Mouse (Mus musculus): ENCODE data around the gene Rec8. TPM values are rescaled to one million over a fixed set of nuclear protein-coding genes. Genes with fewer than 3 reads are reported as not detected.

Gene Rec8
- polyA plus RNA-seq, 1 experiment from 2014 or later: 4.2 TPM

DNA sequence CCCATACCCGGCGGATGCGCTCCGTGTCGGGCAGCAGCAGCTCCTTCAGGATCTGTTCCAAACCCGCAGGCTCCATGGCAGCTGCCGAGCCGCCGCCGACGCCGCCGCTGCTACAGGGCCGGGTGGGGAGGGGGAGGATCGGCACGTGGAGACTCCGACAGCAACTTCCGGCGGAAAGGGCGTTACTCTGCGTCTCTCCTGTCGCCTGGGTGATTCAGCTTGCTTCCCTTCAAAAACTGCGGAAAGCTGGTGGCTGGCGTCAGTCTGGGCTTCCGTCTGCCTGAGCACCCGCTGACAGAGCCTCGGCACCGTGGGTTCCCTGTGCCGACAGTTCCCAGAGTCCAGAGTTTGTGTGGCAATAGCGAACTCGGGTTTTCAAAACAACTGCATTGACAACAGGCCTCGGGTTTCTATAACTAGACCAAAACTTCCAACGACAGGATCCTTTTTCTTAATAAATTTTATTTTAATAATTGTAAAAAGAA is 17.7 kb downstream of the Rec8 start, which contains the start of gene Ipo4:
TSS of gene Ipo4 (minus strand) at position 435 of the 485 bp plus-strand sequence.
- ATAC-seq (replicated peaks; ENCODE audit: insufficient number of reproducible peaks, low FRiP score, low TSS enrichment, low read depth): peak; percentile 86
- 2% methylated on average over 32 of the region's 33 CpGs for WGBS
- H3K27ac ChIP-seq (replicated peaks; ENCODE audit: low read depth, low read length): peak within 1 kb of the TSS; percentile 52; the same call in 1 of the 2 replicates
- H3K4me2 ChIP-seq (ENCODE audit: low read depth, low read length): peak within 1 kb of the TSS; percentile 90
- H3K9ac ChIP-seq (replicated peaks; ENCODE audit: low read length): peak within 1 kb of the TSS; percentile 78
- H3K27me3 ChIP-seq (ENCODE audit: control insufficient read depth, insufficient read depth, low read length): no peaks in the 10 kb centered on the region
- H3K9me3 ChIP-seq (replicated peaks; ENCODE audit: control insufficient read depth, low read length): no peaks in the 10 kb centered on the region
- no peaks in the 10 kb centered on the region for H3K4me1 ChIP-seq (ENCODE audit: control insufficient read depth, insufficient read depth, low read length)
- peaks cover 14% of the 10 kb centered on the region for H3K36me3 ChIP-seq (replicated peaks; ENCODE audit: control insufficient read depth, insufficient read depth, low read depth, low read length)
- H3K4me3 ChIP-seq (ENCODE audit: low read depth, low read length): peak within 1 kb of the TSS; percentile 70
- DNase-seq (ENCODE audit: low spot score): peak; percentile 96

DNA sequence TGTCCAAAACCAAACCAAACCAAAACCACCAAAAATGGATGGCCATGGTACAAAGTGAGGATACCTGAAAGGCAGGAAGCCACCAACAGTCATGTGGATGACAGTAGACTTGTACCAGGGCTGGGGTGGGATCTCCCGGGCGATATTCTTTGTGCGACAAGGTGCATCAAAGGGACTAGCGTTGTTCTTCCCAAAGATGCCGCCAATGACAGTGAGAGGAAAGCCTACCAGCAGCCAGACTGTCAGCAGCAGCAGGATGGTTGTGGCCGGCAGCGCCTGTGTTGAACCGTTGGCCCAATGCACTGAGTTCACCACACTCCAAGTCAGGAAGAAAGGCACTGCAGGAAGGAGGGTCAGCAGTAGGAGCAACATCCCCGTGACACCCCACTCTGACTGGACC is 20.0 kb downstream of the Rec8 start, which contains the start of gene Gm49378:
TSS of gene Gm49378 (minus strand) at position 101 of the 400 bp plus-strand sequence.
- H3K4me1 ChIP-seq (ENCODE audit: control insufficient read depth, insufficient read depth, low read length): no peaks in the 10 kb centered on the region
- no peak within 1 kb of the TSS for H3K4me3 ChIP-seq (ENCODE audit: low read depth, low read length)
- H3K9ac ChIP-seq (replicated peaks; ENCODE audit: low read length): no peak within 1 kb of the TSS
- no peak within 1 kb of the TSS for H3K4me2 ChIP-seq (ENCODE audit: low read depth, low read length)
- peaks cover 10% of the 10 kb centered on the region for H3K36me3 ChIP-seq (replicated peaks; ENCODE audit: control insufficient read depth, insufficient read depth, low read depth, low read length)
- 93% methylated on average over 9 of the region's 9 CpGs for WGBS
- no peak for ATAC-seq (replicated peaks; ENCODE audit: insufficient number of reproducible peaks, low FRiP score, low TSS enrichment, low read depth)
- H3K9me3 ChIP-seq (replicated peaks; ENCODE audit: control insufficient read depth, low read length): no peaks in the 10 kb centered on the region
- DNase-seq (ENCODE audit: low spot score): no peak
- no peak within 1 kb of the TSS for H3K27ac ChIP-seq (replicated peaks; ENCODE audit: low read depth, low read length)
- no peaks in the 10 kb centered on the region for H3K27me3 ChIP-seq (ENCODE audit: control insufficient read depth, insufficient read depth, low read length)

DNA sequence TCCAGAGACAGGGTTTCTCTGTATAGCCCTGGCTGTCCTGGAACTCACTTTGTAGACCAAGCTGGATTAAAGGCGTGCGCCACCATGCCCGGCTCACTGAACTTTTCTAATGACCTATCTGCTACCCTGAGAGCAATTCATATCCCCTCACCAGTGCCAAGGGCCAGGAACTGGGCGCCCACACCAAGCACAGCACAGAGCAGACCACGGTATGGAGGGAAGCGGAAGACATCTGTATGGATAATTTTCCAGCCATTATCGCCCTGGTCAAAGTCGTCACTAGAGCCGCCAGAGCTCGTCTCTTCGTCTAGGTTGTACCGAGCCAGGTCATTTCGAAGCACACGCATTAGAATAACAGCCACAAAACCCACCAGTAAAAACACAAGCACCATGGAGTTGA is 23.0 kb downstream of the Rec8 start:
- Histone ChIP-seq H3K27me3 (ENCODE audit: control insufficient read depth, insufficient read depth, low read length) (no peaks in the 10 kb centered on the region), H3K9ac (replicated peaks; ENCODE audit: low read length) (no peak overlapping the region), H3K4me3 (ENCODE audit: low read depth, low read length) (no peak overlapping the region), H3K9me3 (replicated peaks; ENCODE audit: control insufficient read depth, low read length) (no peaks in the 10 kb centered on the region), H3K36me3 (replicated peaks; ENCODE audit: control insufficient read depth, insufficient read depth, low read depth, low read length) (peaks cover 6% of the 10 kb centered on the region), H3K27ac (replicated peaks; ENCODE audit: low read depth, low read length) (no peak overlapping the region), H3K4me1 (ENCODE audit: control insufficient read depth, insufficient read depth, low read length) (no peaks in the 10 kb centered on the region), H3K4me2 (ENCODE audit: low read depth, low read length) (no peak overlapping the region)
- 95% methylated on average over 14 of the region's 14 CpGs for WGBS
- DNase-seq (ENCODE audit: low spot score) (no peak), ATAC-seq (replicated peaks; ENCODE audit: insufficient number of reproducible peaks, low FRiP score, low TSS enrichment, low read depth) (no peak)

DNA sequence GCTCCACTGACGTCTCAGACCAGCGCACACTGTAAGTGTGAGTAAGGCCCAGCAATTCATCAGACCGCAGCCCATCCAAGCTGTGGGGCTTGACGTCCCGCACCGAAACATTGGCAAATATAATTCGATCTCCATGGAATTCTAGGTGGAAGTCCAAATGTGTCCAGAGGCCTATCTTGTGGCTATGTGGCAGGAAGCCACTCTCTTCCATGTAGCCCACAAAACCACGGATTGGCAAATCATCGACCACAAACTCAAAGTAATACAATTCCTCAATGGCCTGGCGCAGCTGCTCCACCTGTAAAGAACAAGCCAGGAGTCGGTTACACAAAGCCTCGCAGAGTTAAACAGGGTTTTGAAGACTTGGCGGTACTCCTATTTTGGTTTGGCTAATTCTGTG is 23.5 kb downstream of the Rec8 start:
- Histone ChIP-seq H3K36me3 (replicated peaks; ENCODE audit: control insufficient read depth, insufficient read depth, low read depth, low read length) (peaks cover 6% of the 10 kb centered on the region), H3K9me3 (replicated peaks; ENCODE audit: control insufficient read depth, low read length) (no peaks in the 10 kb centered on the region)
- 96% methylated on average over 13 of the region's 13 CpGs for WGBS

DNA sequence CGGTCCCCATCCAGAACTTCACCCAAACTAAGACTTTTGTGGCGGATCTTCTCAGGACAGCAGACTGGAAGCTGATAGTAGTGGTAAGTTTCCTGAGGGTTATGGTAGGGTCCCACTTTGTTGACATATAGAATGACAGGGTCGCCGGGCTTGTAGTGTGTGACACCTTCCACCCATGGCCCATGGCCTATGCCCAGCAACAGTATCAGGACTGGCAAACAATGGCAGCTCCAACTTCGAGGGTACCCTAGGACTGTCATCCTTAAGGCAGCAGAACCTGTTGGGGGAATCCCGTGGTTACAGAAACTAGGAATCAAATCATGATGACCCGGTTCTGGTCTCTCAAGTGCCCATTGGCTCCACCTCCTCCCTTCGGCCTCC is 24.8 kb downstream of the Rec8 start:
- DNase-seq (ENCODE audit: low spot score): no peak
- peak overlapping the region; percentile 96 for H3K9ac ChIP-seq (replicated peaks; ENCODE audit: low read length)
- H3K4me3 ChIP-seq (ENCODE audit: low read depth, low read length): peak overlapping the region; percentile 93
- H3K27ac ChIP-seq (replicated peaks; ENCODE audit: low read depth, low read length): peak overlapping the region; percentile 95; the same call in 1 of the 2 replicates
- H3K4me1 ChIP-seq (ENCODE audit: control insufficient read depth, insufficient read depth, low read length): no peaks in the 10 kb centered on the region
- peak; percentile 25; the same call in 1 of the 2 replicates for ATAC-seq (replicated peaks; ENCODE audit: insufficient number of reproducible peaks, low FRiP score, low TSS enrichment, low read depth)
- H3K27me3 ChIP-seq (ENCODE audit: control insufficient read depth, insufficient read depth, low read length): no peaks in the 10 kb centered on the region
- H3K36me3 ChIP-seq (replicated peaks; ENCODE audit: control insufficient read depth, insufficient read depth, low read depth, low read length): peaks cover 2% of the 10 kb centered on the region; the same call in 1 of the 2 replicates
- WGBS: 22% methylated on average over 8 of the region's 8 CpGs
- peak overlapping the region; percentile 50 for H3K4me2 ChIP-seq (ENCODE audit: low read depth, low read length)
- H3K9me3 ChIP-seq (replicated peaks; ENCODE audit: control insufficient read depth, low read length): no peaks in the 10 kb centered on the region

More for the DNA sequence above, 23.5 kb downstream of the Rec8 start:
- DNase-seq (ENCODE audit: low spot score) (no peak), ATAC-seq (replicated peaks; ENCODE audit: insufficient number of reproducible peaks, low FRiP score, low TSS enrichment, low read depth) (no peak)
- no peak overlapping the region for H3K27ac ChIP-seq (replicated peaks; ENCODE audit: low read depth, low read length)
- H3K4me1 ChIP-seq (ENCODE audit: control insufficient read depth, insufficient read depth, low read length): no peaks in the 10 kb centered on the region
- no peaks in the 10 kb centered on the region for H3K27me3 ChIP-seq (ENCODE audit: control insufficient read depth, insufficient read depth, low read length)
- H3K9ac ChIP-seq (replicated peaks; ENCODE audit: low read length): no peak overlapping the region
- no peak overlapping the region for H3K4me2 ChIP-seq (ENCODE audit: low read depth, low read length)
- H3K4me3 ChIP-seq (ENCODE audit: low read depth, low read length): no peak overlapping the region

DNA sequence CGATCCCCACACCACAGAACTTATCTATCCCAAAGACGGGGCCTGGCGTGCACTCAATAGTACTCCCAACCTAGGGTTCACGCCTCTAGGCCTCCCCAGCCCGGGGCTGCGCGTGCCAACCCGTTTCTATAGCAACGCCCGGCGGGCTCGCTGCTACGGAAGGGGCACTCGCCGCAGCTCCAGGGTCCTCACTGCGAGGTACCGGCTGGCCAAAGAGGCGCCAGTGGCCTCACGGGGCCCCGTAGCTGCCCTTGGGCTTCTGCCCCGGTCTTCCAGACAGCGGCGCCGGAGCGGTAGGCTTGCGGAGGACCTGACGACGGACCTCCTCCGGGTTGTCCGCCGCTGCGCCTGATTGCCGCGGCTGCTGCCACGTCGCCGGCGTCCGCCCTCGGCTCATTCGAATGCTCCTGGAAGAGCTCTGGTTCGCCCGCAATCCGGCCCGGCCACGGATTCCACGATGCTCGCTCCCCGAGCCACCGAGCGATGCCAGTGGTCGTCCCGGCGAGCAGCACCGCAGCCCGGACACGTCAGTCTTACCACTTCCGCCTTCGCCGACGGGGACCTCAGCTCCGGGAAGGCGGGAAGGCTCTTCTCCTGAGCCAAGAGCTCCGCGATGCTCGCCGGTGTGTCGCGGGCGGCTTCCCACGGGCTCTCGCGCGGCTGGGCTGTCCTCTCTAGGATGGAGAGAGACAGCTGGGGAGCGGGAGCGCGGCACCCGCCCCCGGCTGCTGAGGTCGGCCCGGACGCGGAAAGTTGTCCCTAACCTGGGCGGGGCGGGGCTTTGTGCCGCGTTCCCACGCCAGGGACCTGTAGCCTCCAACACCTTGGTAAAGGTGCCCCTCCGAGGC is 25.4 kb downstream of the Rec8 start, which contains the start of gene Tm9sf1:
TSS of gene Tm9sf1 (minus strand) at position 747 of the 848 bp plus-strand sequence.
- DNase-seq (ENCODE audit: low spot score) (peak; percentile 82), ATAC-seq (replicated peaks; ENCODE audit: insufficient number of reproducible peaks, low FRiP score, low TSS enrichment, low read depth) (peak; percentile 78)
- Histone ChIP-seq H3K36me3 (replicated peaks; ENCODE audit: control insufficient read depth, insufficient read depth, low read depth, low read length) (peaks cover 2% of the 10 kb centered on the region; the same call in 1 of the 2 replicates), H3K9ac (replicated peaks; ENCODE audit: low read length) (peak within 1 kb of the TSS; percentile 96), H3K27me3 (ENCODE audit: control insufficient read depth, insufficient read depth, low read length) (no peaks in the 10 kb centered on the region), H3K9me3 (replicated peaks; ENCODE audit: control insufficient read depth, low read length) (no peaks in the 10 kb centered on the region), H3K27ac (replicated peaks; ENCODE audit: low read depth, low read length) (peak within 1 kb of the TSS; percentile 95), H3K4me2 (ENCODE audit: low read depth, low read length) (peak within 1 kb of the TSS; percentile 50), H3K4me1 (ENCODE audit: control insufficient read depth, insufficient read depth, low read length) (no peaks in the 10 kb centered on the region), H3K4me3 (ENCODE audit: low read depth, low read length) (peak within 1 kb of the TSS; percentile 93)
- WGBS: under 1% methylated on average over 89 of the region's 89 CpGs

GRCm38 (mm10) chr14:55644261-55644888 is 26.5 kb downstream of the Rec8 start:
- Histone ChIP-seq H3K4me1 (ENCODE audit: control insufficient read depth, insufficient read depth, low read length) (no peaks in the 10 kb centered on the region), H3K27ac (replicated peaks; ENCODE audit: low read depth, low read length) (no peak overlapping the region), H3K9me3 (replicated peaks; ENCODE audit: control insufficient read depth, low read length) (no peaks in the 10 kb centered on the region), H3K4me2 (ENCODE audit: low read depth, low read length) (peak overlapping the region; percentile 50), H3K27me3 (ENCODE audit: control insufficient read depth, insufficient read depth, low read length) (no peaks in the 10 kb centered on the region), H3K4me3 (ENCODE audit: low read depth, low read length) (peak overlapping the region; percentile 93), H3K9ac (replicated peaks; ENCODE audit: low read length) (peak overlapping the region; percentile 96), H3K36me3 (replicated peaks; ENCODE audit: control insufficient read depth, insufficient read depth, low read depth, low read length) (no peaks in the 10 kb centered on the region; the same call in 1 of the 2 replicates)
- DNase-seq (ENCODE audit: low spot score) (no peak), ATAC-seq (replicated peaks; ENCODE audit: insufficient number of reproducible peaks, low FRiP score, low TSS enrichment, low read depth) (no peak)
- 22% methylated on average over 17 of the region's 17 CpGs for WGBS
